Mouse (Mus musculus) myocyte (in vitro differentiated cells): ENCODE measurements around the gene Sfrp5. TPM values are rescaled to one million over a fixed set of nuclear protein-coding genes. Genes with fewer than 3 reads are reported as not detected.

Source experiments
- H3K27me3 ChIP-seq: one replicate; pipeline ENCODE4 v1.6.1; 2011; ENCODE audit not compliant: control insufficient read depth, insufficient read depth, insufficient read length
- H3K36me3 ChIP-seq: one replicate; pipeline ENCODE4 v1.6.1; 2011; ENCODE audit not compliant: control insufficient read depth, insufficient read depth
- H3K4me2 ChIP-seq: one replicate; pipeline ENCODE4 v1.6.1; 2011; ENCODE audit warnings: low read depth, control low read depth
- H3K4me3 ChIP-seq: one replicate; pipeline ENCODE4 v1.5.1; 2011; ENCODE audit warnings: mild to moderate bottlenecking, control low read depth, moderate library complexity
- H3K79me2 ChIP-seq: one replicate; pipeline ENCODE4 v1.6.1; 2011; ENCODE audit not compliant: control insufficient read depth, insufficient read depth
- H3ac ChIP-seq: one replicate; pipeline ENCODE4 v1.6.1; 2011; ENCODE audit not compliant: control insufficient read depth, insufficient read length
- CEBPB ChIP-seq: IDR thresholded peaks from 2 replicates; pipeline ENCODE4 v1.6.1; 2011; ENCODE audit warnings: mild to moderate bottlenecking, moderate library complexity; ENCODE audit not compliant: poor library complexity, insufficient read depth, severe bottlenecking
- E2F4 ChIP-seq: IDR thresholded peaks from one replicate; pipeline ENCODE4 v1.6.1; 2011; ENCODE audit warnings: mild to moderate bottlenecking, control low read depth, moderate library complexity; ENCODE audit not compliant: insufficient read depth
- MAX ChIP-seq: IDR thresholded peaks from one replicate; pipeline ENCODE4 v1.6.1; 2011; ENCODE audit warnings: low read depth, mild to moderate bottlenecking, control low read depth
- MYOD1 ChIP-seq, 3 experiments: IDR thresholded peaks; one replicate each; pipeline ENCODE4 v1.6.1; 2011; ENCODE audit warnings: control low read depth in 2 of 3, low read depth in 2 of 3, mild to moderate bottlenecking in 2 of 3, moderate library complexity in 1 of 3; ENCODE audit not compliant: insufficient read length in 2 of 3, control insufficient read depth in 1 of 3
- MYOG ChIP-seq, 3 experiments: IDR thresholded peaks; one replicate each; pipeline ENCODE4 v1.6.1; 2011; ENCODE audit warnings: control low read depth in 2 of 3, low read depth in 2 of 3, mild to moderate bottlenecking in 2 of 3; ENCODE audit not compliant: insufficient read length in 2 of 3, control insufficient read depth in 1 of 3, insufficient read depth in 1 of 3
- POLR2A ChIP-seq: IDR thresholded peaks from one replicate; pipeline ENCODE4 v1.6.1; 2011; ENCODE audit warnings: low read depth, mild to moderate bottlenecking, control low read depth, moderate library complexity; ENCODE audit not compliant: insufficient read length
- POLR2AphosphoS2 ChIP-seq: IDR thresholded peaks from one replicate; pipeline ENCODE4 v1.6.1; 2011; ENCODE audit warnings: low read depth, control low read depth; ENCODE audit not compliant: insufficient read length
- REST ChIP-seq: IDR thresholded peaks from one replicate; pipeline ENCODE4 v1.6.1; 2011; ENCODE audit warnings: mild to moderate bottlenecking, control low read depth, moderate library complexity; ENCODE audit not compliant: insufficient read depth, insufficient read length
- SRF ChIP-seq: IDR thresholded peaks from one replicate; pipeline ENCODE4 v1.6.1; 2011; ENCODE audit warnings: low read depth; ENCODE audit not compliant: control insufficient read depth, insufficient read length
- TCF12 ChIP-seq: IDR thresholded peaks from one replicate; pipeline ENCODE4 v1.6.1; 2011; ENCODE audit warnings: mild to moderate bottlenecking, control low read depth; ENCODE audit not compliant: poor library complexity, insufficient read depth, severe bottlenecking
- TCF3 ChIP-seq: IDR thresholded peaks from one replicate; pipeline ENCODE4 v1.6.1; 2011; ENCODE audit warnings: low read depth, control low read depth; ENCODE audit not compliant: insufficient read length
- USF1 ChIP-seq: IDR thresholded peaks from one replicate; pipeline ENCODE4 v1.6.1; 2011; ENCODE audit warnings: low read depth, mild to moderate bottlenecking, control low read depth, moderate library complexity
- polyA plus RNA-seq: library from polyadenylated mRNA; unstranded; fragments of >200 nt; fragmentation: generic; extraction: Trizol; gene quantifications from one replicate; pipeline ENCODE4 v1.2.1, GENCODE M21; 2012; ENCODE audit warnings: missing spikeins

Gene Sfrp5
- polyA plus RNA-seq, 1 experiment: 0.04 TPM

DNA sequence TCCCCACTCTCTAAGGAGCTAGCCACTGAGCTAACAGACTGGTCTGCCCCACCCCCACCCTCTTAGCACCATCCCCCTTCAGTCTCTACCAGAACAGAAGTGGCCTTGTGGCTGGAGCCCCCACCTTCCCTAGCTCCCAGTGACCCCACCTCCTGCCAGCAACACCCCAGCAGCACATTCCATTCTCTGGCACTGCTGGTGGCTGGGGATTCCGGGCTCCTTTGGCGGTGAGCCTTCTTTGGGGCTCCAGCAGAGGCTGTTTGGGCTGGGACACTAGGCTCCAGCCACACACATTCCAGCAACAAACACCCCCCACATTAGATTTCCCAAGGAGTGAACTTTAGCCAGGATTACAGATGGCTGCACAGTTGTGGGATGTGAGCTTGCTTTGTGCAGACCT is 8.7 kb downstream of the Sfrp5 start:
- Histone ChIP-seq H3K4me3 (no peak overlapping the region), H3K36me3 (peaks cover 8% of the 10 kb centered on the region), H3ac (no peak overlapping the region), H3K27me3 (peaks cover 4% of the 10 kb centered on the region), H3K4me2 (no peak overlapping the region), H3K79me2 (no peaks in the 10 kb centered on the region)
- TF ChIP-seq USF1 (no peak), REST (no peak), CEBPB (no peak), E2F4 (no peak), TCF12 (no peak), MAX (no peak), SRF (no peak), MYOG (IDR thresholded peaks at IDR 0.05; ENCODE audit: control insufficient read depth in 1 of 3, insufficient read depth in 1 of 3, insufficient read length in 2 of 3, low read depth in 2 of 3) (no peak), POLR2A (no peak), TCF3 (no peak), POLR2AphosphoS2 (no peak), MYOD1 (IDR thresholded peaks at IDR 0.05; ENCODE audit: control insufficient read depth in 1 of 3, insufficient read length in 2 of 3, low read depth in 2 of 3) (no peak)

DNA sequence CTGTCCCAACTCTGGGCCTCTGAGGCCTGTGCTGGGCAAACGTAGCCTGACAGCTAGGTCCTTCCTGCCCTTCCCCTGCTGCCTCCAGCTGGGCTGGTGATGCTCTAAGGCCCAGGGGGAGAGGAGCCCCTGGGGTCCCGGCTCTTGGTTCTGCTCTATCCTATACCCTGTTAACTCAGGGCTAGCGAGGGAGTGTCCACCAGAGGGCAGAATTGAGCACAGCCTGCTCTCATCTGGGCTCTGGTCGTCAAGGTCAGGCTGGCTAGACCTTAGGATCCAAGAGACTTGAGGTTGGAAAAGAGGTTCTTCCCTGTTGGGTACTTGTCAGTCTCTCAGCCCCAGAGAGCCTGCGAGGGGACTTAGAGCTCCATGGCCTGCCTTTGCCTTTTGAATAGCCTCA is 11.6 kb downstream of the Sfrp5 start:
- no peak overlapping the region for H3K4me2 ChIP-seq
- no peaks in the 10 kb centered on the region for H3K27me3 ChIP-seq
- no peak for TF ChIP-seq MAX
- no peak for TF ChIP-seq MYOD1 (IDR thresholded peaks at IDR 0.05; ENCODE audit: control insufficient read depth in 1 of 3, insufficient read length in 2 of 3, low read depth in 2 of 3)
- TF ChIP-seq MYOG (IDR thresholded peaks at IDR 0.05; ENCODE audit: control insufficient read depth in 1 of 3, insufficient read depth in 1 of 3, insufficient read length in 2 of 3, low read depth in 2 of 3): no peak
- TF ChIP-seq POLR2A: no peak
- TF ChIP-seq POLR2AphosphoS2: no peak
- TF ChIP-seq CEBPB: no peak
- TF ChIP-seq TCF12: no peak
- no peak for TF ChIP-seq SRF
- TF ChIP-seq TCF3: no peak
- TF ChIP-seq USF1: no peak
- no peak for TF ChIP-seq REST
- H3K36me3 ChIP-seq: peaks cover 8% of the 10 kb centered on the region
- H3K79me2 ChIP-seq: no peaks in the 10 kb centered on the region
- no peak overlapping the region for H3K4me3 ChIP-seq
- no peak overlapping the region for H3ac ChIP-seq

DNA sequence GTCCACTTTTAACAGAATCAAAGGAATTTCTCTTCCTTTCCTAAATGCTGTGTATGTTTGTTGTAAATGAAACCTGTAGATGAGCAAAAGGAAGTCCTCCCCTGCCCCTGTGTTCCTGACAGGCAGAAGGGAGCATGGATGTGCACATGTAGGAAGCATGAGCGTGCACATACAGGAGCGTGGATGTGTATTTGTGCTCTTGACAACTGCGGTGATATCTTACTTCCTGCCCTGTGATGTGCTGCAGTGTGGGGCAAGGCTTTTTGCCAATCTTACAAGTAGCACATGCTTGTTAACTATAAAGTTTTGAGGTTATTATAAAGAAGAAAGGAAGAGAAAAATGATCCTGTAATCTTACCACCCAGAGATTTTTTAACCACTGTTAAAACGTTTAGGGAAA is 12.3 kb downstream of the Sfrp5 start:
- Histone ChIP-seq H3K4me2 (no peak overlapping the region), H3K4me3 (no peak overlapping the region), H3K79me2 (no peaks in the 10 kb centered on the region), H3K27me3 (no peaks in the 10 kb centered on the region), H3ac (no peak overlapping the region), H3K36me3 (peaks cover 12% of the 10 kb centered on the region)
- TF ChIP-seq USF1: no peak
- no peak for TF ChIP-seq SRF
- TF ChIP-seq POLR2A: no peak
- TF ChIP-seq MYOG (IDR thresholded peaks at IDR 0.05; ENCODE audit: control insufficient read depth in 1 of 3, insufficient read depth in 1 of 3, insufficient read length in 2 of 3, low read depth in 2 of 3): no peak
- TF ChIP-seq MAX: no peak
- no peak for TF ChIP-seq MYOD1 (IDR thresholded peaks at IDR 0.05; ENCODE audit: control insufficient read depth in 1 of 3, insufficient read length in 2 of 3, low read depth in 2 of 3)
- no peak for TF ChIP-seq TCF12
- no peak for TF ChIP-seq TCF3
- no peak for TF ChIP-seq CEBPB
- TF ChIP-seq E2F4: no peak
- no peak for TF ChIP-seq POLR2AphosphoS2
- no peak for TF ChIP-seq REST

DNA sequence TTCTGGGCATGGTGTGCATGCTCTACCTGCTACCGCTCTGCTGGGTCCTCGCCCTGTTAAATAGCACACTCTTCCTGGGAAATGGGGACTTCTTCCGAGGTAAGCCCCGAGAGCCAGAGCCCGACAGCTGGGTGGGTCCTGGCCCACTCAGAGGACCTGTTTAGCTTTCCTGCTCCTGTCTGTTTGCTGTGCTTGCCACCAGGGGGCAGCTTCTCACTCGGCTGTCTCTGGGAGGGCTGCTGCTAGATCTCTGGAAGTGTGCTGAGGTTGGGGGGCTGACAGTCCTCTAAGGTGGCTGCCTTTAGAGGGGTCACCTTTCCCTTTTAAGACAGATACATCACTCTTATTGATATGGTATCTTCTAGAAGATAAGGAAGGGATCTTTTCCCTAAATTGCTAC is 19.4 kb downstream of the Sfrp5 start:
- Histone ChIP-seq H3ac (no peak overlapping the region), H3K36me3 (peaks cover 5% of the 10 kb centered on the region), H3K27me3 (no peaks in the 10 kb centered on the region), H3K4me2 (no peak overlapping the region), H3K4me3 (no peak overlapping the region), H3K79me2 (no peaks in the 10 kb centered on the region)
- TF ChIP-seq POLR2AphosphoS2: no peak
- no peak for TF ChIP-seq TCF3
- no peak for TF ChIP-seq MYOG (IDR thresholded peaks at IDR 0.05; ENCODE audit: control insufficient read depth in 1 of 3, insufficient read depth in 1 of 3, insufficient read length in 2 of 3, low read depth in 2 of 3)

DNA sequence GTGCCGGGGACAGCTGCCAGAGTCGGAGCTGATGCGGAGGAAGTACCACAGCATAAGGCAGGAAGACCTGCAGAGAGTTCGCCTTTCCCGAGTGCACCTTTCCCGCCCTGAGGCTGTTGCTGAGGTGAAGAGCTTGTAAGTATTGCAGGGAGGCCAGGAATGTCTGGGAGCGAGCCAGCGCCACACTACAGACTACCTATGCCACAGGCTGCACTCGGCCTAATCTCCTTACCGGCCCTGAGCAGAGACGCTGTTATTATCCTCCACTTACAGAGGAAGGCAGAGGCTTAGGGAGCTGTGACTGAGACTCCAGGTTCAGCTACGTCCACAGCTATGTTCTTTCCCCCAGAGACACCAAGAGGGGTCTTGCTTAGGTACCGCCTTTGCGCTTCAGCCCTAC is 22.7 kb downstream of the Sfrp5 start:
- Histone ChIP-seq H3ac (no peak overlapping the region), H3K36me3 (no peaks in the 10 kb centered on the region), H3K4me3 (no peak overlapping the region), H3K79me2 (no peaks in the 10 kb centered on the region), H3K27me3 (no peaks in the 10 kb centered on the region), H3K4me2 (no peak overlapping the region)
- TF ChIP-seq TCF12 (no peak), TCF3 (no peak), POLR2A (no peak), MYOG (IDR thresholded peaks at IDR 0.05; ENCODE audit: control insufficient read depth in 1 of 3, insufficient read depth in 1 of 3, insufficient read length in 2 of 3, low read depth in 2 of 3) (no peak)
